Mouse (Mus musculus) cerebellum, adult (tissue): ENCODE measurements around the gene Lilr4b.
"Not testable (repeated sequence)": the region's sequence is repeated elsewhere in the genome, so short reads cannot be mapped to it uniquely, and the experiment has no call there.

Source experiments
- ATAC-seq: cut with Nextera tagmentation; 2 replicates; pipeline ENCODE4 v1.9.2; 2017; ENCODE audit warnings: mild to moderate bottlenecking, moderate library complexity, mixed read lengths; ENCODE audit not compliant: insufficient number of reproducible peaks, low FRiP score, low TSS enrichment

Gene Lilr4b

DNA sequence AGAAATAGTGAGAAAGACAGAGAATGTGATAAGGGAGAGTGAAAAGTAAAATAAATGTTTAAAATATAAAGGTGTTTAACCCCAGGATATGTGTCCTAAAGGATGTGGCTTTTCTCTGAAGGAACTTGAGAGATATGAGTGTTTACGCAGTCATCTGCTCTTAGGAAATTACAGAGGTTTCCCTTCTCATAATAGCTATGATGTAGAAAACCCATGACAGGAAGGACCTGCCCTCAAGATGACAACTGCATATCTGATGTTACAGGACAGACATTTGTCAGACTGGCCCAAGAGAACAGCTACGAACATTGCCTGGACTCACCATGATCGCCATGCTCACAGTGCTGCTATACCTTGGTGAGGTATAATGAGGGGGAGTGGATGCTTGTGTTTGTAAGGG lies at the start of gene Lilr4b, which contains the start of gene Gm49339:
TSS of gene Lilr4b (plus strand) at position 236 of the 400 bp plus-strand sequence.
TSS of gene Gm49339 (plus strand) at position 216 of the 400 bp plus-strand sequence.
- not testable (repeated sequence) for ATAC-seq

DNA sequence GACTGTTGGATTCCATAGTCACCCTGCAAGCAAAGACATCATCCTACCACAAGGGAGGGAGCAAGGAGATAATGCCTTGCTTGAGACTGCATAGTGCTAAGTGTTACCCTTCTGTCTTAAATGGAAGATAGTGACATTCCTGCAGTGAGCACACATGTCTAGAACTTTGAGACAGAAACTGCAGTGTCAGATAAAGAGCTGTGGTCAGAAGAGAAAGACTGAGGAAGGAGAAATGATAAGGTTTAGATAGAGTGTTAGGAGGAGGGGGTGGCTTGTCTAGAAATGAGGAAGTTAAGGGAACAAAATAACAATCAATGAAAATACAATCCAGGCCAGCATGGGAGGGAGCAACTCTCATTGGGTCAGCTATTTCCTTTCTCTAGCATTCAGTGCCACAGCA lies 47.5 kb upstream of the Lilr4b start:
- ATAC-seq = no peak

DNA sequence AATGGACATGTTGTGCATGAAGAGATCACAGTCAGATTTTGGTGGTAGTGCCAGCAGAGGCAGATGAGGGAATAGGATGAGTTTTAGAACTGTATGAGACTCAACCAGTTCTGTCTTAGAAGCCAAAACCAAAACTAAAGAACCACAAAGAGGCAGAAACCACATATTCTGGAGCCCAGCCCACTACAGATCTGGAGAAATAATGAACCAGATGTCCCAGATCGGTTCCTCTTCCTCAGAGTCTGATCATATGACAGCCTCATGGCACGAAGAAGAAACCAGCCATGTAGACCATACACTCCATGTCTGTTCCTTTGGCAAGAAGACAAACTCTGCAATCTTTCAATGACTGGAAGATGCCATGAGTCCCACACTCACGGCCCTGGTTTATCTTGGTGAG lies 44.7 kb upstream of the Lilr4b start:
- no peak for ATAC-seq

DNA sequence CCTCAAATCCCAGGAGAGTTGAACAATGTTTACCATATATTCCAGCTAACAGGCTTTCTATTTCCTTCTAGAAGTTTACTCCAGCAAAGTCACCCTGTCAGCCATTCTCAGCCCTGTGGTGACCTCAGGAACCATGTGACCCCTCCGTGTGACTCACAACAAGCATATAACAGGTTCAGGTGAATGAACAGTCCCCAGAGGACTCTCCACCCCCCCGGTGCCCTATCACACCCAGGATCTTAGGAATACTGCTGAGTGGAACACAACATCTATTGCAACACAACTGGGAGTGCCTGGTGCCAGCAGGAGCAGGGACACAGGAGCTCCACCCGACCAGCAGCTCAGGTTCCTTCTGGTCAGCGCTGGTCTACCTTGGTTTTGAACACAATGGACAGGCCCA lies 28.8 kb upstream of the Lilr4b start:
- no peak for ATAC-seq

DNA sequence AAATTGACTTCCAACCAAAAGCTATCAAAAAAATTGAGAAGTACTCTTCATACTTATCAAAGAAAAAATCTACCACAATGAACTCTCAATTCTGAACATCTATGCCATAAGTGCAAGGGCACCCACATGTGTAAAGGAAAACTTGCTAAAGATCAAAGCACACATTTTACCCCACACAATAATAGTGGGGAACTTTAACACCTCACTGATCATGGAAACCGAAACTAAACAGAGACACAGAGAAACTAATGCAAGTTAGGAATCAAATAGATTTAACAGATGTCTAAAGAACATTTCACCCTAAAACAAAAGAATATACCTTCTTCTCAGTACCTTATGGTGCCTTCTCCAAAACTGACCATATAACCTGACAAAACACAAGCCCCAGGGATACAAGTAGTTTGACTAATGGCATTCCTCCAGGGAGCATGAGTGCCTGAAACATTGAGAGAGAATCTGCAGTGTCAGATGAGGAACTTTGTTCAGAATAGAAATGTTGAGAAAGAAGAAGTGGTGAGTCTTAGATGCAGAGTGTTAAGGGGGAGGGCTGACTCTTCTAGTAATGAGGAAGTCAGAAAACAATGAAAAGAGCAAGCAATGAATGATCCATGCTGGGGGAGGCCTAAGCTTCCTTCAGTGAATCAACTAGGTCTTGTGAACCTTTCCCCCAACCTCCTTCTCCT lies 26.7 kb upstream of the Lilr4b start:
- ATAC-seq = no peak

DNA sequence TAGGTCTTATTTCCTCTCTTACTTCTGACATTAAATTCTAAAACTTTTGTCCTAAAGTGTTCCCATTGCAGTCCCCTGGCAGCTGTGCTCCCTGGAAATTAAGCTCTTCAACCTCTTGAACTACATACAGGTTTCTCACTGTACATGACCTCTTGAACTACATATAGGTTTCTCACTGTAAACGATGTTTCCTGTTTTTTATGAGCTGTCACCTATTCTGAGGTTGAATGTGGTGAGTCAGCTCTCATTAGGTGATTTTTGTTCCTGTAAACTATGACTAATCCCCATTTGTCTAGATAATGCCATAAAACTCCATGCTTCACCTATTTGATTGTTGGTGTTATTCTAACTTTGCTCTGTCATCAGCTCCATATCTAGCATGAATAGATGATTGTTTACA lies 26.1 kb upstream of the Lilr4b start:
- ATAC-seq = no peak

DNA sequence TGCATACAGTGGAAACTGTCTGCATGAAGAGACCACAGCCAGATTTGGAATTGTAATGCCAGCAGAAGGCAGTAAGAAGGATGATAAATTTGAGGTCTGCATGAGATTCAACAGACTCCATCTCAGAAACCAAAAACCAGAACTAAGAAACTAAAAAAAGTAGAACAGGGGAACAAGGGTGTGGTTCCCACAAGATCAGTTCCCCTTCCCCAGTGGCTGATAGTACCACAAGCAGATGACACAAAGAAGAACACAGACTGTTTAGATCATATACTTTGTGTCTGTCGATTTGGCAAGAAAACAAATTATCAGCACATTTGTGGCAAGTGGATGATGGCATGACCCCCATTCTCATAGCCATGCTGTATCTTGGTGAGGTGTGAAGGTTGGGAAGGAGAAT lies 24.7 kb upstream of the Lilr4b start:
- ATAC-seq = no peak

DNA sequence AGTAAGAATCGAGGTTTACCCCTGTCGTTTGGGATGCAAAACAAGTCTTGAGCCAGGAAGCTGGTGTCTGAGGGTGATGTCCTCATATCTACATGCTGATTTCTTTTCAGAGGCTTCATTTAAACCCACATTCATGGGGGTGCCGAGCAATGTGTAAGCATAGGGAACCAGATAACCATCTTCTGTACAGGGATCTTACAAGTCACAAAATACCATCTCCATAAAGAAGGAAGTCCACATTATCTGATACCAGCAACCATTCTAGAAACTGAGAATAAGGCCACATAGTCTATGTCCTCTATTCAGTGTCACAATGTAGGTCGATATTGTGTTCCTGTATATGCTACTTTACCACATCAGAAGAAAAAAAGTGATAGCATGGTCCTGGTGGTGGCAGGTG lies 24.1 kb upstream of the Lilr4b start:
- no peak for ATAC-seq

DNA sequence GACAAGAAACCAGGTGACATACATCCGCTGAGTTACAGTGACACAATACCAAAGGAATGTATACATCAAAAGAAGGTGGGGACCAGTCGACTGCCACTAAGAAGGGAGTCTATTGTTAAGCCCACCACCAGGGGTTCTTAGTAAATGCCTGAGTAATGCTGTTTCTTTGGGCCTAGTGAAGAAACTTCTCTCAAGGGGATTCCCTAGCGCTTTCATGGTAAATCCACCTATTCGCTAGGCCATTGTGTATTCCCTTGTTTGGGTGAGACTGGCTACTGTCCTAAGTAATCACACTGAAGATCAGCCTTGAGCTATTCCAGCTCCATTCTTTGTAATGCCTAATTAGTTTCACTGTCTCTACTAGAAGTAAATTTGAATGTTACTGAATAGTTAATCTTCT lies 16.6 kb upstream of the Lilr4b start:
- not testable (repeated sequence) for ATAC-seq

DNA sequence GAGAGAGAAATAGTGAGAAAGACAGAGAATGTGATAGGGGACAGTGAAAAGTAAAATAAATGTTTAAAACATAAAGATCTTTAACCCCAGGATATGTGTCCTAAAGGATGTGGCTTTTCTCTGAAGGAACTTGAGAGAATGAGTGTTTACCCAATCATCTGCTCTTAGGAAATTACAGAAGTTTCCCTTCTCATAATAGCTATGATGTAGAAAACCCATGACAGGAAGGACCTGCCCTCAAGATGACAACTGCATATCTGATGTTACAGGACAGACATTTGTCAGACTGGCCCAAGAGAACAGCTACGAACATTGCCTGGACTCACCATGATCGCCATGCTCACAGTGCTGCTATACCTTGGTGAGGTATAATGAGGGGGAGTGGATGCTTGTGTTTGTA lies 10.3 kb downstream of the Lilr4b start, which contains the start of gene Lilrb4a:
TSS of gene Lilrb4a (plus strand) at position 266 of the 400 bp plus-strand sequence.
- ATAC-seq = not testable (repeated sequence)

DNA sequence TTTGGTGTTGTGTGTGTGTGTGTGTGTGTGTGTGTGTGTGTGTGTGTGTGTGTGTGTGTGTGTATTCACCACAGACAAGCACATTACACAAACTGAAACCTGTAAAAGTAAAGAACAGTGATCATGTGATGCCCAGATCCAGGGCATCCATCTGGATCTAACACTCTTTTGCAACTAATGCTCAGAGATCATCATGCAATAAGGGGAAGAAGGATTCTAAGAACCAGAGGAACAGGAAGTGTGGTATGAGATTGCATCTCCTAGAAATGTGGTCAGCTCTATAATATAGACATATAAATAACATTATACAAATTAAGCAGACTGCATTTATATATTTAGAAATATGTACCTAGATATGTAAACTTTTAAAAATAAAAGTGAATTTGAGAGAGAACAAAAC lies 39.6 kb downstream of the Lilr4b start:
- ATAC-seq = no peak

DNA sequence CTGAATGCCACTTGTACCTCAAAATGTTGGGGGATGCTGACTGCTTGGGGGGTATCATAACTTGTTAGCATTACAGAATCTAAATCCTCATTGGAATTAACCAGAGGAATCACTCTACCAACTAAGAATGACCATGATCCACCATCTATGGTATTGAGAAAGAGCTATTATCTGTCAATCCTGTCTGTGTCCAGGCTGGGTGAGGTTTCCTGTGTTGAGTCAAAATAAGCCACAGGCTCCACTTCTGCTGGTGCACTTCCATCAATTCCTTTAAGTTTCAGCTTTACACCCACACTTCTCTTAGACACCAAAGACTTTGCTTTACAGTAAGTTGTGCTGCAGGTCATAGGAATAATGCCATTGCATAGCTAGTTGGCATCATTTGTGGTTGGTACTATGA lies 41.0 kb downstream of the Lilr4b start:
- no peak for ATAC-seq

DNA sequence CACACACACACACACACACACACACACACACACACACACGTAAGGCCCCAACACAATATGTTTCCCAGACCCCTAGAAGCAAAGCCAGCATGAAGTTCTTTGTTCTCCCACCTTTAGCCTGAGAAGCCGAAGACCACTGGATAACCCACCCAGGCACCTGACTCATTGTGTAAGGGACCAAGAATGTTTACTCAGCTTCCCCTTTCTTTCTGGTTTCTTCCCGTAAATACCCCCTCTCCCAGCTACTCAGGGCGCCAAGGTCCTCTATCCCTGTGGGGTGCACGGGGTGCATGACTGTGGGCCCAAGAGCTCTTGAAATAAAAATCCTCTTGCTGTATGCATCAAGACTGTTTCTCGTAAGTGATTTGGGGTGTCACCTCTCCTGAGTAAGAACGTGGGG lies 45.7 kb downstream of the Lilr4b start:
- no peak for ATAC-seq

DNA sequence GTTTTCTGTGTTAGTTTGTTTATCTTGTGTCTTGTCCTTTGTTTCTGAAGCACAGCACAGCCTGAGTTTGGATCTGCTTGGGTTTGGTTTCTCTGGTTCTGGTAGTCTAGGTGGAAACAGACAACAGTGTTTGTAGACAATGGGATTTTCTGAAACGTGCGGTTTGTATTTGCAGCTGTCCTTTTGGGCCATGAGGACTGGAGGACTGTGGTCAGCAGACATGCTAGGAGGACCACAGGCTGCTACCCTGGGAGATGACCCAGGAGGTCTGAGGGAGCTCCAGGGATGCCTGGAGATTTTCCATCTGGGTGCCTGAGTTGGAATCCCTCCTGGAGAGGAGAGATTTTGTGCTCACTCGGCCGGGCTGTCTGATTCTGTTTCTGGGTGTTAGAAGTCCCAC lies 46.2 kb downstream of the Lilr4b start:
- no peak for ATAC-seq

DNA sequence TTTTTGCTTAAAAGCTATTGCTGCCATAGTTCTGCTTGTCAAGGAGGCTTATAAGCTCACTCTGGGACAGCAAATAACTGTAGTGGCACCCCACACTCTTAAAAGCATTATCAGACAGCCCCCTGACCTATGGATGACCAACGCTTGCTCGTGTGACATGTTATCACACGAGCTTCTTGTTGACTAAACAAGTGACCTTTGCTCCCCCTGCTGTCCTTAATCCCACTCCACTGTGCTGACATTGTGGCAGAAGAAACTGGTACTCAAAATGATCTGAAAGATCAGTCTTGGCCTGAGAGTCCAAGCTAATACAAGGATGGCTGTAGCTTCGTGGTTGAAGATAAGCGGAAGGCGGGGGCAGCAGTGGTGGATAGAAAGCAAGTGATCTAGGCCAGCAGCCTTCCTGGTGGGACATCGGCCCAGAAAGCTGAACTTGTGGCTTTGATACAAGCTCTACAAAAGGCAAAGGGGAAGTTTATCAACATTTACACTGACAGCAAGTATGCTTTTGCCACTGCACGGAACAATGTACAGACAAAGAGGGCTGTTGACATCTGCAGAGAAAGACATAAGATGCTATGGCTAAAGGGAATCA lies 48.5 kb downstream of the Lilr4b start:
- no peak for ATAC-seq

DNA sequence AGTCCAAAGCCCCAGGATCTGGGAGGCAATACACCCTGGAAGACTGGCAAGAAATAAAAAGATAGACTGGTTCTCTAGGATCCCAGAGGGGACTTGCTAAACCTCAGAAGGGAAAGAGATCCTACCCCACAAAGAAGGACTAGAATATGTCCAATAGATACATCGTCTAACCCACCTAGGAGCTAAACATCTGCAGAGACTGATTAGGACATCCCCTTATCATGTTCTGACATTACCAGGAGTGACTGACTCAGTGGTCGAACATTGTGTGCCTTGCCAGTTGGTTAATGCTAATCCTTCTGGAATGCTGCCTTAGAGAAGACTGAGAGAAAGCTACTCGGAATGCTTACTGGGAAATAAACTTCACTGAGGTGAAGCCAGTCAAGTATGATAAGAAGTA lies 49.1 kb downstream of the Lilr4b start:
- no peak for ATAC-seq

DNA sequence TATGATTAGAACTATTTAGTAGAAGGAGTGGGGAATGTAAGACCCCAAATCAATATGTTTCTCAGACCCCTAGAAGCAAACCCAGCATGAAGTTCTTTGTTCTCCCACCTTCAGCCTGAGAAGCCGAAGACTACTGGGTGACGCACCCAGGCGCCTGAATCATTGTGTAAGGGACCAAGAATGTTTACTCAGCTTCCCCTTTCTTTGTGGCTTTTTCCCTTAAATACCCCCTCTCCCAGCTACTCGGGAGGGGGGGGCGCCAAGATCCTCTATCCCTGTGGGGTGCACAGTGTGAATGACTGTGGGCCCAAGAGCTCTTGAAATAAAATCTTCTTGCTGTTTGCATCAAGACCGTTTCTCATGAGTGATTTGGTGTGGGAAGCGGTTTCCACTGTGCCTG lies 50.4 kb downstream of the Lilr4b start:
- ATAC-seq = no peak
